Mouse (Mus musculus) neural tube, embryonic 15.5 days (tissue): ENCODE results near the gene Pacsin2. TPM values are rescaled to one million over a fixed set of nuclear protein-coding genes. Genes with fewer than 3 reads are reported as not detected.

Source experiments
- ATAC-seq: fragments of 200-750 bp; cut with Nextera tagmentation; 2 replicates; pipeline ENCODE4 v1.8.0; 2017; ENCODE audit warnings: mild to moderate bottlenecking, moderate TSS enrichment, moderate library complexity; ENCODE audit not compliant: low FRiP score
- H3K27ac ChIP-seq: fragments of 300-500 bp; sonication (generic); replicated peaks from 2 replicates; pipeline ENCODE4 v1.5.1; 2015; ENCODE audit warnings: mild to moderate bottlenecking, inconsistent platforms
- H3K27me3 ChIP-seq: fragments of 300-500 bp; sonication (generic); replicated peaks from 2 replicates; pipeline ENCODE4 v1.6.1; 2015; ENCODE audit warnings: inconsistent platforms
- H3K36me3 ChIP-seq: fragments of 300-500 bp; sonication (generic); 2 replicates; pipeline ENCODE4 v1.6.1; 2015; ENCODE audit warnings: inconsistent platforms
- H3K4me1 ChIP-seq: fragments of 300-500 bp; sonication (generic); 2 replicates; pipeline ENCODE4 v1.6.1; 2015; ENCODE audit warnings: inconsistent platforms
- H3K4me2 ChIP-seq: fragments of 300-500 bp; sonication (generic); 2 replicates; pipeline ENCODE4 v1.6.1; 2015; ENCODE audit warnings: inconsistent platforms, mild to moderate bottlenecking, moderate library complexity
- H3K4me3 ChIP-seq: fragments of 300-500 bp; sonication (generic); replicated peaks from 2 replicates; pipeline ENCODE4 v1.5.1; 2015; ENCODE audit warnings: mild to moderate bottlenecking, inconsistent platforms
- H3K9ac ChIP-seq: fragments of 300-500 bp; sonication (generic); replicated peaks from 2 replicates; pipeline ENCODE4 v1.6.1; 2015; ENCODE audit warnings: mild to moderate bottlenecking, inconsistent platforms
- H3K9me3 ChIP-seq: fragments of 300-500 bp; sonication (generic); replicated peaks from 2 replicates; pipeline ENCODE4 v1.6.1; 2016; ENCODE audit warnings: inconsistent platforms
- WGBS: fragments of 180-500 bp; shearing (Covaris S2); methylation state at CpG from one replicate; pipeline ENCODE4 v1.1.7; 2015; ENCODE audit warnings: mixed read lengths; 5-methylcytosine and 5-hydroxymethylcytosine counted together
- polyA plus RNA-seq: library from polyadenylated mRNA; unstranded; fragments of >200 nt; fragmentation: Nextera tagmentation; extraction: Ambion mirVana; gene quantifications from 2 replicates; pipeline ENCODE4 v1.2.1, GENCODE M21; 2015

Pacsin2 gene
- polyA plus RNA-seq, 1 experiment from 2014 or later = 25.2 TPM

DNA sequence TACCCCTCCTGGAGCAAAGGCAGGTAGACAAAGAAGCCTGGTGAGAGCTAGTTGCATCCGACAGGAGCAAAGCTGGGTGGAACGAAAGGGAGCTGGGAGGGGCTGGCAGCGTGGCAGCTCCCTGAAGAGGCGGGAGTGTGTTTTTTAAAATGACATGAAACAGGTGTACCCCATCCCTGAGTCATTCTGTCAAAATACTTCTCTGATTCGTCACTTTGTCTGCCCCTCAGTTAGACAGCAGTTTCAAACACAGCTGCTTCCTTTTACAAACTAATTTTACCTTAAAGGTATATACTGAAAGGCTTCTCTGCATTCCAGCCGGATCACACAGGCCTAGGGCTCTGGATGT is 30.1 kb upstream of the Pacsin2 start:
- 69% methylated on average over 6 of the region's 6 CpGs for WGBS
- Histone ChIP-seq H3K4me2 (no peak overlapping the region), H3K9ac (no peak overlapping the region), H3K9me3 (no peaks in the 10 kb centered on the region), H3K27me3 (no peaks in the 10 kb centered on the region), H3K36me3 (peaks cover 96% of the 10 kb centered on the region), H3K27ac (no peak overlapping the region), H3K4me3 (no peak overlapping the region), H3K4me1 (no peaks in the 10 kb centered on the region)
- no peak for ATAC-seq

GRCm38 (mm10) chr15:83493856-83494571 is 29.6 kb upstream of the Pacsin2 start:
- Histone ChIP-seq H3K4me3 (no peak overlapping the region), H3K4me2 (no peak overlapping the region), H3K36me3 (peaks cover 94% of the 10 kb centered on the region), H3K27ac (no peak overlapping the region), H3K9me3 (no peaks in the 10 kb centered on the region), H3K27me3 (no peaks in the 10 kb centered on the region), H3K9ac (no peak overlapping the region), H3K4me1 (no peaks in the 10 kb centered on the region)
- WGBS = 69% methylated on average over 7 of the region's 7 CpGs
- no peak for ATAC-seq

GRCm38 (mm10) chr15:83491891-83492290 is 27.5 kb upstream of the Pacsin2 start:
- WGBS = 88% methylated on average over 5 of the region's 5 CpGs

DNA sequence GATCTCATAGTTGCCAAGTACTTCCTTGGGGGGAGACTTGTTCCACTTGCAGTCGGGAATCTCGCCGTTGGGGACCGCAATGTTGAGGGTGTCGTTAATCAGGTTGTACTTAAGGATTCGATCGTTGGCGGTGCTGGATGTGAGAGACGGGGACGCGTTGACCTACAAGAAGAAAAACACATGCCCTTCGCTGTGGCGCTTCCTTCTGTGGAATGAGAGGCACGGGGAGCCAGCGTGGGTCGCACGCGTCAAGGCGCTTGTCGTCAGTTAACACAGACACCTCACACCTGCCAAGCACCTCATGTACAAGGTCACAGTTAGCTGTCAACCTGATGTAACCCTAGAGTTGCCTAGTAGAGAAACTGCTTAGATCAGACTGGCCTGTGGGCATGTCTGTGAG is 25.1 kb upstream of the Pacsin2 start:
- Histone ChIP-seq H3K9ac (no peak overlapping the region), H3K9me3 (no peaks in the 10 kb centered on the region), H3K27ac (no peak overlapping the region), H3K4me1 (no peaks in the 10 kb centered on the region), H3K36me3 (peaks cover 86% of the 10 kb centered on the region), H3K4me2 (no peak overlapping the region), H3K4me3 (no peak overlapping the region), H3K27me3 (no peaks in the 10 kb centered on the region)
- 93% methylated on average over 20 of the region's 20 CpGs for WGBS
- no peak for ATAC-seq

More at GRCm38 (mm10) chr15:83491891-83492290, 27.5 kb upstream of the Pacsin2 start:
- Histone ChIP-seq H3K4me2 (no peak overlapping the region), H3K36me3 (peaks cover 89% of the 10 kb centered on the region), H3K27me3 (no peaks in the 10 kb centered on the region), H3K9me3 (no peaks in the 10 kb centered on the region), H3K4me3 (no peak overlapping the region), H3K27ac (no peak overlapping the region), H3K9ac (no peak overlapping the region), H3K4me1 (no peaks in the 10 kb centered on the region)
- no peak for ATAC-seq

DNA sequence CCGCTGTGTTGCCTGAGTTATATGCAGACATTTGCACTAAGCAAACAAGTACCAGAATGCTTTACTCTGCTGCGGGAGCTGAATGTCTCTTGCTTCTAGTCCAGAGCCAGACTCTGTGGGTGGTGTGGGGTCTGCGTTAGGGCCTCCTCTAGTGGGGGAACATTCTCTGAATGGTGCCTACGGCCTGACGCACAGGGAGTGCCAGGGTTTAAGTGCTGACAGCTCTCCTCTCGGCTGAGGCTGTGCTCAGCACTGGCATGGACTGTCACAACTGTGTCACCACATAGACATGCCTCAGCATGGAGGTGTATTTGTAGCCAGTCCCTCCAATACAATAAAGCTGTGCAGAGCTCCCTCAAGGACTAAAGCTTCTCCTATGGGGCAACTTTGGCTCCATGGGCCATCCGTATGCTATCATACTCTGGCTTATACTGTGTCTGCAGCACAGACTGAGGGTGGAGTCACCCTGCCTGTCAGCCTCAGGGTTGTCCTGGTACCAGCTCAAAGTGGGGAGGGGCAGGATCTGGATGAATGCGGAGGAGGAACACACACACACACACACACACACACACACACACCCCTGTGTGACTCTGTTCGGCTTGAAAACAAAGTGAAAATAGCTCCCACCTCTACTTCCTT is 23.2 kb upstream of the Pacsin2 start:
- no peak for ATAC-seq

DNA sequence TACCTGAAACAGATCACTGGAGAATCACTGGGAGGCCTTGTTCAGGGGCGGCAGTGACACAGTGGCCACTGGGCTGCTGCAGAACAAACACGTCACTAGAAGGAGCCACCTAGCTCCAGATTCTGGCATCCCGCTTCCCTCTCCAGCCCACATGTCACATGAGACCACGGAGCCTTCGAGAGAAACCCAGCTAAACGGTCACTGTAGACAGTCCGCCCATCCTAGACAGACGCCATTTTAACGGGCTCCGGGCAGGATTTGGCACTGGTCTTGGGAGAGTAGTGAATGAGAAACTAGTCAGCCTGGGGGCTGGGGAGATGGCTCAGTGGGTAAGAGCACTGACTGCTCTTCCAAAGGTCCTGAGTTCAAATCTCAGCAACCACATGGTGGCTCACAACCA is 19.9 kb upstream of the Pacsin2 start:
- WGBS = 91% methylated on average over 10 of the region's 10 CpGs
- Histone ChIP-seq H3K4me2 (no peak overlapping the region), H3K27ac (no peak overlapping the region), H3K36me3 (peaks cover 49% of the 10 kb centered on the region), H3K4me3 (no peak overlapping the region), H3K27me3 (no peaks in the 10 kb centered on the region), H3K9me3 (no peaks in the 10 kb centered on the region), H3K4me1 (no peaks in the 10 kb centered on the region), H3K9ac (no peak overlapping the region)
- no peak for ATAC-seq

More for the DNA sequence above, 23.2 kb upstream of the Pacsin2 start:
- Histone ChIP-seq H3K9me3 (no peaks in the 10 kb centered on the region), H3K4me1 (no peaks in the 10 kb centered on the region), H3K27ac (no peak overlapping the region), H3K27me3 (no peaks in the 10 kb centered on the region), H3K4me3 (no peak overlapping the region), H3K4me2 (no peak overlapping the region), H3K36me3 (peaks cover 78% of the 10 kb centered on the region), H3K9ac (no peak overlapping the region)
- WGBS = 68% methylated on average over 9 of the region's 9 CpGs

DNA sequence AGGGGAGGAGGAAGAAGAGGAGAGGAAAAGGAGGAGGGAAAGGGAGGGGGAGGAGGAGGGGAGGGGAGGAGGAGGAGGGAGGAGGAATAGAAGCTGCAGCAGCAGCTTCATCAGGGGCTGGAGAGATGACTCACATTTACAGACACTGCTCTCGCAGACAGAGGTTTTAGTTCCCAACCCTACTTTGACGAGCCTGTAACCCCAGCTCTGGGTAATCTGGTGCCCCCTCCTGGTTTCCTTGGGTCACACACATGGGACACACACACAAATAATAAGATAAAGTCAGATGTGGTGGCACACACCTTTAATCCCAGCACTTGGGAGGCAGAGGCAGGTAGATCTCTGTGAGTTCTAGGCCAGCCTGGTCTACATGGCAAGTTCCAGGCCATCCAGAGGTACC is 19.1 kb upstream of the Pacsin2 start:
- H3K4me1 ChIP-seq = no peaks in the 10 kb centered on the region
- WGBS = 31% methylated on average over 2 of the region's 2 CpGs
- H3K36me3 ChIP-seq = peaks cover 44% of the 10 kb centered on the region

DNA sequence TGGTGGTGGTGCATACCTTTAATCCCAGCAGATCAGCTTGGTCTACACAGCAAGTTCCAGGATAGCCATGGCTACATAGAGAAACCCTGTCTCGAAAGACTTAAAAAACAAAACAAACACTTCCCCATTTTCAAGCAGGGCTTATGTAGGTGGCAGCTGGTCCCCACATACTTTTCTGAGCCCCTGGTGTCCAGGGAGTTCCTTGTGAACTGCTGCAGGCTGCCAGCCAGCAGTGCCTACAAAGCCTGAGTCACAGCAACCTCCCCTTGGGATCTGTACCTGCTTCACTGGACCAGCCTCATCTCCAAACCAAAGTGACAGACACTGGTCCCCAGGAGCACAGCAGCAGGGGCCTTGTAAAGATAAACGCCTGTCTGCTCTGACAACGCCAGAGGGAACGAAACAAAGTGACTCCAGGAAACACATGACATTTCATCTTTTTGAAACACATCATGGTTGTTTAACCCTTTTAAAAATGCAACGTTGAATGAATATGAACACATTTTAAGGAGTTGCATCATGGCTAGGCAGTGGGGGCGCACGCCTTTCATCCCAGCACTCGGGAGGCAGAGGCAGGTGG is 18.3 kb upstream of the Pacsin2 start:
- no peak for ATAC-seq

More for the DNA sequence above, 19.1 kb upstream of the Pacsin2 start:
- no peak overlapping the region for H3K4me2 ChIP-seq
- no peak overlapping the region for H3K27ac ChIP-seq
- no peak overlapping the region for H3K4me3 ChIP-seq
- no peaks in the 10 kb centered on the region for H3K9me3 ChIP-seq
- ATAC-seq = no peak
- no peak overlapping the region for H3K9ac ChIP-seq
- H3K27me3 ChIP-seq = no peaks in the 10 kb centered on the region

DNA sequence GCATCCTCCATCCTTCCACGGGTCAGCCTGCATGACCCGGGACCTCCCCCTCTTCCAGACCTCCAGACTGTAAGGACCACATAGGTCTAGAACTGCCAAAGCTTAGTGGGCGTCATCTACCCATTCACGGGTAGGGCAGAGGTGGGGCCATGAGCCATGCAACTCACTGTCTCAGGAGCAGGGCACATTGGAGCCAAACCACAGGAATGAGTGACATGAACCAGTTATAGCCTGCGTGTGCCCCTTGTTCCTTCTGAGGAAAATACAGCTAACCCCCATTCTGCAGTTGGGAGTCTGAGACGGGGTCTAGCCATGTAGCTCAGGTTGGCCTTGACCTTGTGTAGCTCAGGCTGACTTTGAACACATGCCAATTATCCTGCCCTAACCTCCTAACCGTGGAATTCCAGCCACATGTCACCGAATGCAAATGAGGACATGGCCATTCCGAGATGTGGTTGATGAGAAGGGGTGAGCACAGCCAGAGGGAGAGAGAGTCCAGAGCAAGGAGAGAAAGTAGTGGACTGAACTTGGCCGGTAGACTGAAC is 16.9 kb upstream of the Pacsin2 start:
- Histone ChIP-seq H3K9me3 (no peaks in the 10 kb centered on the region), H3K9ac (no peak overlapping the region), H3K4me3 (no peak overlapping the region), H3K36me3 (peaks cover 24% of the 10 kb centered on the region), H3K27ac (no peak overlapping the region), H3K27me3 (no peaks in the 10 kb centered on the region), H3K4me2 (no peak overlapping the region), H3K4me1 (no peaks in the 10 kb centered on the region)
- 72% methylated on average over 10 of the region's 10 CpGs for WGBS
- no peak for ATAC-seq

More for the DNA sequence above, 18.3 kb upstream of the Pacsin2 start:
- H3K27me3 ChIP-seq = no peaks in the 10 kb centered on the region
- H3K4me1 ChIP-seq = no peaks in the 10 kb centered on the region
- 73% methylated on average over 8 of the region's 8 CpGs for WGBS
- H3K4me3 ChIP-seq = no peak overlapping the region
- no peaks in the 10 kb centered on the region for H3K9me3 ChIP-seq
- no peak overlapping the region for H3K27ac ChIP-seq
- no peak overlapping the region for H3K4me2 ChIP-seq
- H3K36me3 ChIP-seq = peaks cover 38% of the 10 kb centered on the region
- H3K9ac ChIP-seq = no peak overlapping the region

GRCm38 (mm10) chr15:83479818-83480217 is 15.4 kb upstream of the Pacsin2 start:
- Histone ChIP-seq H3K4me1 (no peaks in the 10 kb centered on the region), H3K9me3 (no peaks in the 10 kb centered on the region), H3K9ac (no peak overlapping the region), H3K4me3 (no peak overlapping the region), H3K27ac (no peak overlapping the region), H3K4me2 (no peak overlapping the region), H3K27me3 (no peaks in the 10 kb centered on the region), H3K36me3 (peaks cover 13% of the 10 kb centered on the region)
- no peak for ATAC-seq
- WGBS = 92% methylated on average over 4 of the region's 4 CpGs

DNA sequence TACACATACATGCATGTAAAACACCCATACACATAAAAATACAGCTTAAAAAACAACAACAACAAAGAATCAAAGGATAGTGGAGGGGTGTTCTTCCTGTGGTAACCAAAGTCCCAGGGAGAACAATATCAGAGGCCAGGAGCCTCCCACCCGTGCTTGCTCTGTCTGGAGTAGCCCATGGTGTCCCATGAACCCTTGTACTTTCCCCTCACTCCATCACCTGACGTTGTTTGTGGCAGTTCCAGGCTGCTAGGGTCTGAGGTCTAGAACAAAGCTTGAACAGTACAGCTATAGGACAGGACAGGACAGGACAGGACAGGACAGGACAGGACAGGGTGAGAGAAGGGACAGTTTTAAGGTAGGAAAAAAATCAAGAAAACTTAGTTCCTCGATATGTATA is 13.7 kb upstream of the Pacsin2 start:
- 0 out of 2 replicates have a peak, but pooled peaks cover 5% of the 10 kb centered on the region for H3K36me3 ChIP-seq
- no peak overlapping the region for H3K4me3 ChIP-seq
- H3K9ac ChIP-seq = no peak overlapping the region
- H3K9me3 ChIP-seq = no peaks in the 10 kb centered on the region
- H3K27ac ChIP-seq = no peak overlapping the region
- ATAC-seq = no peak
- WGBS = 66% methylated on average over 3 of the region's 3 CpGs
- no peaks in the 10 kb centered on the region for H3K27me3 ChIP-seq
- no peaks in the 10 kb centered on the region for H3K4me1 ChIP-seq
- H3K4me2 ChIP-seq = no peak overlapping the region
